Mouse (Mus musculus) A20 (cell line): Measurements from ENCODE around the gene Ttc26.
A peak's percentile ranks its signal among the peaks of the same experiment; 100 is the strongest.
"Not testable (repeated sequence)": the region's sequence is repeated elsewhere in the genome, so short reads cannot be mapped to it uniquely, and the experiment has no call there.

ENCODE experiments used
- DNase-seq: peaks from one replicate; pipeline ENCODE4 v3.0.0-alpha.2; 2011; ENCODE audit warnings: low read depth, low spot score

Ttc26 gene

DNA sequence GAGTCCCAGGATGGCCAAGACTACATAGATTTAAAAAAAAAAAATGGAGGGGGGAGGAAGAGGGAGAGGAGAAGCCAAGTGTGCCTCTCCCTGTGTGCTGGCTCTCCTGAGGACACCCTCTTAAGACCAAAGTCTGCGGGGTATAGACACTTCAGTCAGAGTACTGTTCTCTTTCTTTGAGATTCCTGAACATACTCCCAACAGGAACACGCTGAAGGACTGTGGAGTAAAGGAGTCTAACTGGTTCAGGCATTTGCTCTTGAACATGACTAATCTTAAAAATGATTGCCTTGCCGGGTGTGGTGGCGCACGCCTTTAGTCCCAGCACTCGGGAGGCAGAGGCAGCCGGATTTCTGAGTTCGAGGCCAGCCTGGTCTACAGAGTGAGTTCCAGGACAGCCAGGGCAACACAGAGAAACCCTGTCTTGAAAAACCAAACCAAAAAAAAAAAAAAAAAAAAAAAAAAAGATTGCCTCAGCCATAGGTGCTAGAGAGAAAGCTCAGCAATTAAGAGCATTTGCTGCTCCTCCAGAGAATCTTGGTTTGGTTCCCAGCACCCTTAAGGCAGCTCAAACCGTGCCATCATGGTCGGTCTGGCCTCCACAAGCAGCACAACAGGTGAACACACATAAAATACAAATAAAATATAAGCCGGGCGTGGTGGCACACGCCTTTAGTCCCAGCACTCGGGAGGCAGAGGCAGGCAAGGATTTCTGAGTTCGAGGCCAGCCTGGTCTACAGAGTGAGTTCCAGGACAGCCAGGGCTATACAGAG lies 24.4 kb upstream of the Ttc26 start:
- not testable (repeated sequence) for DNase-seq

- DNase-seq, result no peak
These were observed 23.5 kb upstream of the Ttc26 start for GRCm38 (mm10) chr6:38357603-38358252.

- DNase-seq, result no peak
These were observed 22.8 kb upstream of the Ttc26 start for GRCm38 (mm10) chr6:38358253-38359027.

DNA sequence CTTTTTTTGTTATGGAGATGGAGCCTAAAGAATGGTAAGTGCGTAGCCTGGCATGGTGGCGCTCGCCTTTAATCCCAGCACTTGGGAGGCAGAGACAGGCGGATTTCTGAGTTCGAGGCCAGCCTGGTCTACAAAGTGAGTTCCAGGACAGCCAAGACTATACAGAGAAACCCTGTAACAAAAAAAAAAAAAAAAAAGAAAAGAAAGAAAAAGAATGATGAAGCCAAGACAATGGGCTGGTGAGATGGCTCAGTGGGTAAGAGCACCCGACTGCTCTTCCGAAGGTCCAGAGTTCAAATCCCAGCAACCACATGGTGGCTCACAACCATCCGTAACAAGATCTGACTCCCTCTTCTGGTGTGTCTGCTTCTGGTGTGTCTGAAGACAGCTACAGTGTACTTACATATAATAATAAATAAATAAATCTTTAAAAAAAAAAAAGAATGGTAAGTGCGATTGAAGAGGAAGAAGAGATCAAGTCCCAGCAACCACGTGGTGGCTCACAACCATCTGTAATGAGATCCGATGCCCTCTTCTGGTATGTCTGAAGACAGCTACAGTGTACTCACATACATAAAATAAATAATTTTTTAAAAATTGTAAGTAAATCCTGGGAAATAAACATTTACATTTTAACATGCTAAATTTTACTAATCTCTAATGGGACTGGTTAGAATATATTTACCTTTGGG lies 22.1 kb upstream of the Ttc26 start:
- DNase-seq, result not testable (repeated sequence)

DNA sequence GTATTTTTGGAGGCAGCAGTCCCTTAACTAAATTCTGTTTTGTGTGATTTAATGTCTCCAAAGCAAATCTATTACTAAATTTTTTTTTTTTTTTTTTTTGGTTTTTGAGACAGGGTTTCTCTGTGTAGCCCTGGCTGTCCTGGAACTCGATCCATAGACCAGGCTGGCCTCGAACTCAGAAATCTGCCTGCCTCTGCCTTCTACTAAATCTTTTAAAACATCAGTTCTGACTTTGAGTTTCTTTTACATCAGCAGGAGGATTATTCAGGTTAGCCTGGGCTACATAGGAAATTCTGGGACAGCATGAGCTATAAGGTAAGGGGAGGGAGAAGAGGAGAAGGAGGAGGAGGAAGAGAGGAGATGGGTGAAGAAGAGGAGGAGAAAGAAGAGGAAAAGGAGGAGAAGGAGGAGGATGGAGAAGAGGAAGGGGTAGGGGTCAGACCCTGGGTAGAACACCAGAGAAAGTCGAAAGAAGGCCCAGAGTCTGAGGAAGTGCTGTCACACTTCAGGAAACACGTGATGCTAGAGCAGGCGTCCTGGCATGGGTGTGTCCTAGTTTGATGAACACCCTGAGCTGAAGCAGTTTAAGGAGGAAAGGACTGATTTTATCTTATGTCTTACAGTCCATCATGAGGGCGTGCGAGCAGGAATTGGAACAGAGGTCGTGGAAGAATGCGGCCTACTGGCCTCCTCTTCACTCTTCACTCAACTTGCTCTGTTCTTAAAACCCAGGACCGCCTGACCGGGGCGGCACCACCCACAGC lies 21.4 kb upstream of the Ttc26 start:
- DNase-seq, result peak; percentile 59

- DNase-seq, result no peak
These were observed 20.2 kb upstream of the Ttc26 start for GRCm38 (mm10) chr6:38361065-38361464.

DNA sequence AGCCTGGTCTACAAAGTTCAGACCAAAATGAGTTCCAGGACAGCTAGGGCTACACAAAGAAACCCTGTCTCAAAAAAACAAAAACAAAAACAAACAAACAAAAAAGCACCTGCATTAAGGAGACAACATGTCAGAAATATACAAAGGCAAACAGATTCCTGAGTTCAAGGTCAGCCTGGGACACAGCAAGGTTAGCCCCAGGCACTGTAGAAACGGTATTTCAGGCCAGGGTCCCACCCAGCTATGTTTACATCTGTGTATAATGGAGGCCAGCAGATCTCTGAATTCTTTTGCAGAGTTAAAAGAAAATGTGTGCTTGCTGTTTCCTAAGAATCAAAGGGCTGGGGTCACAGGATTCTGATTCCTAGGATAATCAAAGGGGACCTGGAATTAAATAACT lies 19.3 kb upstream of the Ttc26 start:
- DNase-seq, result no peak

DNA sequence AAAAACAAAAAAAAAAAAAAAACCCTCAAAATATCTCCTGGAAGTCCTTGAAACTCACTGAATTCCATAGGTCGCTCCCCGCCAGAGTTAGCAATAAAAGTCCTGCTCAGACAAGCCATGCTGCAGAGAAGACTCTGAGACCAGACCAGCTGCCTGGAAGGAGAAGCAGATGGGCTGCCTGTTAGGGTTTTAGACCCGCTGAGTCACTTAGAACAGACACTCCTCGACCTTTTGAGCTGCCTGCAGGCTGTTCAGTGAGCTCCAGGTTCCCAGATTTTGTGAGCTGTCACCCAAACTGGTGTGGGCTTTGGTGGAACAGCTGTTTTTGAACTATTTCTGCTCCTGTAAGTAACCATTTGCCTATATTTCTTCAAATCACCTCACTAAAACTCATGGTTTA lies 17.9 kb upstream of the Ttc26 start:
- DNase-seq, result no peak

DNA sequence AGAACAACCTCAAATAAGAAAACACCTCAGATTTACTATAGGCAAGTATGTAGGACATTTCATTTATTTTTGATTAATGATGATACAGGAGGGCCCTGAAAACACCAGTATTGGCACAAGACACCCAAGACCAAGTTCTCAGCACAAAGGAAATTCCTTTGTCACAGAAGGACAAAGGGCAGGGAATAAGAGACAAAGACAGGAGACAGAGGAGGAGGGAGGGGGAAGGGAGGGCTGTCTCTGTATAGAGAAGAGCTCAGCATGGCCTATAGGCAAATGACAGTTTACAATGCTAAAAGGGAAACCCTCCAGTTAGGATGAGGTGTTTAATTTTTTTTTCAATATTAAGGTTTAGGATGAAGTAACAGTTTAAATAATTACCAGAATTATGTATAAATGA lies 17.1 kb upstream of the Ttc26 start:
- DNase-seq, result no peak

GRCm38 (mm10) chr6:38369945-38370344 lies 11.3 kb upstream of the Ttc26 start:
- DNase-seq, result no peak

DNA sequence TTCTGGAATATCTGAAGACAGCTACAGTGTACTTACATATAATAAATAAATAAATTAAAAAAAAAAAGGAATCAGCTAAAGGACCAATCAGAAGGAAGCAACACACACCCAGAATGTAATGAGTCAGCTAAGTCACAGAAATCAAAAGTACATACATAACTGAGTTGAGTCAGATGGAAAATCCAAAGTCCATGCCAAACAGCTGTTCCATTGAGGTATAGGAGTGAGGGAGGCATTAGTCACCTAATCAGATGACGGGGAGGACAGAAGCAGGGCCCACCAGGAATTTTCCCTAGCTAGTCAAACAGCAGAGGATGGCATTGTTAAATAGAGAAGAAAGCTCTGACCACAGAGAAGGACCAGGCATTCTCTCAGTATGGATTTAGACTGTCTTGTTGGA lies 7.0 kb upstream of the Ttc26 start:
- no peak for DNase-seq

DNA sequence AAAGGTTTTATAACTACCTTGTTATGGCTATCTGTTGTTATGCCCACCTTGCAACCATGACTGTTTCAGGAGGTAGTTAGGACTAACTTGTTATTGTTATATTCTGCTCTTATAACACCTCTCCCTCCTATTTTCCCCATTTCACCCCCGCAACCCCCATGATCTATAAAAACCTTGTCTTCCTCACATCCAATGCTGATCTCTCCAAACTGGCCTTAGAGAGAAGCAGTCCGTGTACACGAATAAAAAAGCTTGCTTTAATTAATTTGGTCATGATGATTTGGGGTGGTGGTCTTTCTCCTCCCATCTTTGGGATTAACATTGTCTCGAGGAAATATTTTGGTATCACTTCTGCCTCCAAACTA lies 523 bp upstream of the Ttc26 start:
- DNase-seq, result no peak

DNA sequence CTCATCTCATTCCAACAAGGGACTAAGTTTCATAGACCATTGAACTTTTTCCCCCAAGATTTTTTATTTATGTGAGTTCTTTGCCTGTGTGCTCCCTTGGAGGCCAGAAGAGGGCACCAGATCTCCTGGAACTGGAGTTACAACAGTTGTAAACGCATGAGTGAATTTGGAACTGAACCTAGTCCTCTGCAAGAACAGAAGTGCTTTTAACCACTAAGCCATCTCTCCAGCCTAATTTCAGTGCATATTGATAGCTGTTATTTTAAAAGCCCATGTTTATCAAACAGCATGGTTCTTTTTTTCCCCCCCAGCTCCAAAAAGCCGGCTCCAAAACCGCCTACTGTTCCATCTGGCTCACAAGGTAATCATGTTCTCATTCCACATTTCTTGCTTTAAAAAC lies 8.4 kb downstream of the Ttc26 start:
- DNase-seq, result peak; percentile 70

- DNase-seq, result peak; percentile 34
These were observed 51.2 kb downstream of the Ttc26 start for GRCm38 (mm10) chr6:38432457-38432856.

GRCm38 (mm10) chr6:38433261-38434033 lies 52.2 kb downstream of the Ttc26 start, which contains the start of gene Ubn2:
TSS of gene Ubn2 (plus strand) at chr6:38433950.
- peak; percentile 99 for DNase-seq

DNA sequence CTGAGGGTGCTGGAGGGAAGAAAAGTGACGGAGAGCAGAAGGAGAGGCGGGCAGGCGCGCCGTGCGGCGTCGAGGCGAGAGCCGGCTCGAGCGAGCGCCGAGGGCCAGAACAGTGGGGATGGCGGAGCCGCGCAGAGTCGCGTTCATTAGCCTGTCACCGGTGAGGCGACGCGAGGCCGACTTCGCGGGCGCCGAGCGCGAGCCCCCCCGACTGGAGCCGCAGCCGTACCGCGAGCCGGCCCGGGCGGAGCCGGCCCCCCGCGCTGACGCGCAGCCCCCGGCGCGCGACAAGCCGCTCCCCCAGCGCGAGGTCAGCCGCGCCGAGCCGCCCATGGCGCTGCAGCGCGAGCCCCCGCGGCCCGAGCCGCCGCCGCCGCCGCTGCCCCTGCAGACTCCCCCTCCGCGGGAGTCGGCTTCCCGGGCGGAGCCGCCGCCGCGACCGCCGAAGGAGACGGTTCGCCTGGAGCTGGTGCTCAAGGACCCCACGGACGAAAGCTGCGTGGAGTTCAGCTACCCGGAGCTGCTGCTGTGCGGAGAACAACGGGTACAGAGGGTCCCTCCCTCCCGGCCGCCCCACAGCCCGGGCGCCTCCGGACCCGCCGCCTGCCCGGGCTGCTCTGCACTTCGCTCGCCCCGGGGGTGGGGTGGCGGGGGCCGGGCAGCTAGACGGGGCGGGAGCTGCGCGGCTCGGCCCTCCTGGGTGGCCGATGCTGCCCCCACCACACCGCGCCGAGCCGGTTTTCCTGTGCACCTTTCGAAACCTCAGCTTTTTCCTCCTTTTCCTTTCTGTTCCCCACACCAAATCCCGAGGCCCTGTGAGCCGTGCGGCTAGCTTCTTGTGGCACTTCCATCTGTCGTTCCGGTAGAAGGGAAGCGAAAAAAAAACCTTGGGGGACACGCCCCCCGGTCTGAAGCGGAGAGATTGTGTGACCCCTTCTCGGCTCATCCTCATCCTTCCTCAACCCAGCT lies 53.1 kb downstream of the Ttc26 start:
- peak; percentile 83 for DNase-seq

DNA sequence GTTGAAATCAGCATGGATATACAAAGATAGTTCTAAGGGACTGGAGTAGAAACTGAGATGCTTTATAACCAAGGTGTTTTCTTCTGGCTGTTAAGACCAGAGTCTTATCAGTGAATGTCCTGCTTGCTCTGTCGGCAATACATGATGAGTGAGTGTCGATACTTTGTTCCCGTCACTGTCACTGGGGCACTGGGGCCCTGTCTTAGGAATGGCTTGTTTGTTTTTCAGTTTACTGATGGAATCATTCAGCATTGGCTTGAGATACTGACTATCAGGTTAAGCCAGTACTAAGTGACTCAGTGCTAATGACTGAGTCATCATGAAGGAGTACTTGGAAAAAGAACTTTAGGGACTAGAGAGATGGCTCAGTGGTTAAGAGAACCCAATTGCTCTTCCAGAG lies 62.6 kb downstream of the Ttc26 start:
- DNase-seq, result no peak

DNA sequence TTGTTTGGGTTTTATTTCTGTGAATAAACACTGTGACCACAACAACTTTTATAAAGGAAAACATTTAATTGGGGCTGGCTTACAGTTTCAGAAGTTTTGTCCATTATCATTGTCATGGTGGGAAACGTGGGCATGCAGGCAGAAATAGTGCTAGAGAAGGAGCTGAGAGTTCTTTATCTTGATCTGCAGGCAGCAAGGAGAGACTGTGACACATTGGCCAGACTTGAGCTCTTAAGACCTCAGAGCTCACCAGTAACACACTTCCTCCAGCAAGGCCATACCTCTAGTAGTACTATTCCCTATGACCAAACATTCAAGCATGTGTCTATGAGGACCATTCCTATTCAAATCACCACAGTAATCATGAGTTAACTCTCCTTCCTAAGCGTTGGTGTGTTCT lies 67.0 kb downstream of the Ttc26 start:
- no peak for DNase-seq

GRCm38 (mm10) chr6:38453049-38453448 lies 71.8 kb downstream of the Ttc26 start:
- no peak for DNase-seq
